Mouse (Mus musculus): ENCODE data around the gene Col23a1. TPM values are rescaled to one million over a fixed set of nuclear protein-coding genes. Genes with fewer than 3 reads are reported as not detected.
A peak's percentile ranks its signal among the peaks of the same experiment; 100 is the strongest.

The Col23a1 gene
- total RNA-seq, 2 experiments from 2014 or later = 11.1 TPM

DNA sequence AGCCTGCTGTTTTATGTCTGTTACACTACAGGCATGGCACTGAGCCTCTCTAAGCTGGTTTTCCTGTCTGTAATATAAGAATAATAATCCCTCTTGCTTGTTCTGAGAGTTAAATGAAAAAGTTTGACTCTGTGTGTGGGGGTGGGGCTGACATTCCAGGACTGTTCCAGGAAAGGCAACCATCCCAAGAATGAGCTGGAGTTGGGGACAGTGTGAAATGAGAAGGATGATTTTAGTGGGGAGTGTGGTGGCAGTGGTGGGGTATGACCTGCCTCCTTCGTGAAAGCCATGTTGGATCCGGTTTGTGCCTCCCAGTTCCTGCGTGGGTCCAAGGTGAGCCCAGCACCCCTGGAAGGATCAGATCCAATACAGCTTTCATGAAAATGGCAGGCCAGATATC, 136.4 kb downstream of the Col23a1 start:
- intact Hi-C loops (cut with DNase I) = no loop called here
- no peak for DNase-seq

DNA sequence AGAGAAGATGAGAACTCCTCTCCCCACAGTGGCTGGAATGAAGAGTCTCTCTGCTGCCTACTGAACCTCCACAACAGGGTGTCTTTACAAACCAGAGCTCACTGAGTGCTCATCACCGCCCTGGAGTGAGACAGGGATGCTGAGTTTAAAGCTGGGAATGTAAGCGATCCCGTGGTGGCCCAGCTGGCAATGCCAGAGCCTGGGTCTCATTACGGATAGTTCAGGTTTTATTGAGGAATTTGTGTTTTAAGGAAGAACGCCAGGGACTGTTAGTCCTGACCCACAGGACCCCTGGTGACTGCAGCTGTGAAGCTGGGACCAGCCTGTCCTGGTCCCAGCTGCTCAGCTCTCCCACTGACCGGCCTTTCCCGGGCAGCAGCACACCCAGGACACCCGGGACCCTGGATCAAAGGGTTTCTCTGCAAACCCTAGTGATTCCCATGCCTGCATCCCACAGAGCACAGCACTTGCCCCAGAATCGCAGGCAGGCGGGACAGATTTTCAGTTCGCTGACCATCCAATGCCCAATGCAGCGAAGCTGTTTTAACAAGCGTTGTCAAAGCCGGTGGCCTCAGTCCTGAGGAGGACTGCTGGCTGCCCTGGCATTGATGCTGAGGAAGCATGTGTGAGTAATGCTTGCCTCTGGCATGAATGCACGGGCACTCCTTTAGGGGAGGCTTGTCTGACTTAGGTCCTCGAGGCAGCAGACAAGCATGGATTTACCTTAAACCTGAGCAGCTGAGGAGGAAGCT, 139.9 kb downstream of the Col23a1 start:
- intact Hi-C loops (cut with DNase I) = no loop called here

DNA sequence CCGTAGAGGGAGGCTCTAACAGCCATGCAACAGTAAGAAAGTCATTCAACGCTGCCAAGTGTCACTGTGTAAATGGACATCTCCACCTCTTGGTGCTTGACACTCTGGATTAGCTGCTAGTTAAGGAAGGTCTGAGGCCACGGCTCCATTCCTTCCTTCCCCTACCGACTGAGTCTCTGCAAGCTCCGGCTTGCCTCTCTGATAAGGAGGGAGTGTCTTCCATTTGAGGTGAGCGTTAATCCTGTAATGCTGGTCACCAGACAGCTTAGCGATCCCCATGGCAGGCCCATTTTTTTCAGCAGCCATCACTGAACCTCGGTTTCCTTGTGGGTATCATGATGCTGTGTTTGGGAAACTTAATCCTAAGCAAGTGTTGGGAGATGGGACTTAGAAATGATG, 140.5 kb downstream of the Col23a1 start:
- intact Hi-C loops (cut with DNase I) = no loop called here
- no peak for DNase-seq

More for the DNA sequence above, 139.9 kb downstream of the Col23a1 start:
- peak; percentile 64 for DNase-seq

DNA sequence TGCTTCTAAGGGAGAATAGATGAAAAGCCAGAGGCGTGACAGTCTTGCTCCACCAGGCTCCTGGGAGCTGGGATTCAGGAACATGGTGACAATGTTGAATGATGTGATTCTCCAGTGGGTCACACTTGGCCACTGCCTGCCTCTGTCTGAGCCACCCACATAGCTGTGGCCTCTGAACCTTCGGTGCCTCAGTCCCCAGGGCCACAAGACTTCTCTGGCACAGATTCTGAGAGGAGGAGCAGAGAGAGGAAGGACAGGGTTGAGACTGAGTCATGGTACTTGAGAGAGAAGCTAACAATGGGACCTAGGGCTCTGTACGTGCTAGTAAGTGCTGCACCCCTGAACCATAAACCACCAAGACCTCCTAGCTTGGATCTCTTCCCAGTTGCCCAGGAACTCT, 141.6 kb downstream of the Col23a1 start:
- no peak for DNase-seq
- intact Hi-C loops (cut with DNase I) = no loop called here

DNA sequence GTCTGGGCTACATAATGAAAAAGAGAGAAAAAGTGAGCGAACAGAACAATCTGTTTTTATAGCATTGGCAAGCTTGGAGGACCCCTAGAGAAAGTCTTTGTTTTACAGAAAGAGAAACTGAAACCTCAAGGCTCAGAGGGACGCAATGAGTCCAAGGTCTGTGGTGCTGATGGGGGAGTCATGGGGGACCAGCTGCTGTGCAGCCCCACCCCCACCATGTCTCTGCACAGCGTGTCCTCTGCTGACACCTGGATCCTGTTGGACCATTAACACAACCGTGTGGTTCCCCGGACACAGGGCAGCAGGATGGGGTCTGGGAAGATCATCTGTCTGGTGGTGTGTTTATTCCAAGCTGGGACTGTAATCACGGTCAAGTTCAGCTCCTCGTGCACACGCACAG, 142.2 kb downstream of the Col23a1 start:
- no peak for DNase-seq
- intact Hi-C loops (cut with DNase I) = no loop called here

DNA sequence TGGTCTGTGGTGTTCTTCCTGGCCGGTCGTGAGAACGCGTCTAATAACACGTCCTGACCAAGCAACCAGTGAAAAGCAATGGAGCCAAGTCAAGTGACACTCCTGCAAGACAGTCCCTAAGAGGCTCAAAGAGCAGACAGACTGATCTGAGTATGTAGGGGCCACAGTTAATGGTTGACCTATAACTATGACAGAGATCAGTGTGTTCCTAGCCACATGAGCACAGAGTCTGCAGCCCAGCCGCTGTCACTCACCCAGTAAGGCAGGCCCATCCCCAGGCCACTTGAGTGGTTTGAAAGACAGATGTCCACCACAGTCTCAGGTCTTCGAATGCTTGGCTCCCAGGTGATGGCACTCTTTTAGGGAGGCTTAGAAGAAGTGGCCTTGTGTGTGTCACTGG, 152.3 kb downstream of the Col23a1 start:
- DNase-seq = no peak
- intact Hi-C loops (cut with DNase I) = no loop called here

DNA sequence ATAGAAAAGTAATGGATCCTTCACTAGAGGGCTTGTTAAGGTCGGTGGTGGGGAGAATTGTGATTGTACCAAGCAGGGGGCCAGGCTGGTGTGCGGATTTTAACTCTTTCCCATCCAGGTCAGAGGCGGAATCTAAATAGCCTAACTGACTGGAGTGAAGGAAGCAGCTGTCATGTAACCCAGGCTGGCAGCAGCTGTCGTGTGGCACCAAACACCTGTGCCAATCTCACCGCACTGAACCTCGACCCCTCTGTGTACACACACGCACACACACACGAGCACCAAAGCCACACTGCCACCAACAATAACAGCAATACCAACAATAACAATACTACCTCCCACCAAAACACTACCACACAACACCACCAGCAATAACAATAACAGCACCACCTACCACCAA, 152.9 kb downstream of the Col23a1 start:
- DNase-seq = no peak
- intact Hi-C loops (cut with DNase I) = no loop called here

DNA sequence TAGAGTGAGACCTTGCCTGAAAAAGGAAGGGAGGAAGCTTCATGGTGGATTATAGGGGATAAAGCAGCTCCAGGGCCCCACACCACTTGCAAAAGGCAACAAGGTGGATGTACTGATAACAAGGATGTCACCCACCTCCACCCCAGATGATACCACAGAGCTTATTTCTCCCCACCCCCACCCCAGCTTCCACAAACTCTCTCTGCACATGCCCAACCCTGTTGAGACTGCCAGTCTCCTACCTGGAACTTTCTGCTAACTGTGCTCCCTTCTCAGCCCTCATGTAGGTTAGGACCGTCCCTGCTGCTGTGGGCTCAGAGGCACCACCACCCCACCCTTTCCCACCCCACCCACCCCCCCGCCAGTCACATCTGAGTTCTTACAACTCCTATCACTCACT, 154.1 kb downstream of the Col23a1 start:
- intact Hi-C loops (cut with DNase I) = no loop called here
- DNase-seq = no peak

DNA sequence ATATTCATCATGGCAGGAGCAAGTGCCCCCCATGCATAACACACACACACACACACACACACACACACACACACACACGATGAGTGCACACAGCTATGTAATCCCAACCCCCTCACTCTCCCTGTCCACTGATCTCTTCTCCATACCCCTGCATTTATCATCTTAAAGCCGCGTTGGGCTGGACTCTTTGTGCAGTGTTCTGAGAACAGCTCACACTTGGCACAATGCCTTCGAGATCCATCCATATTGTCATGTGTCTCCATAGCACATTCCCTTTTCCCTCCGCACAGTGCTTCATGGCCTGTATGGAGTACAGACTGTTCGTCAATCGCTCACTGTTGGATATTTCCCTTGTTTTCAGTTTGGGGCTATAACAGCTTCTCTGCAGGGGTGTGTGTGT, 154.9 kb downstream of the Col23a1 start:
- intact Hi-C loops (cut with DNase I) = no loop called here
- DNase-seq = no peak

DNA sequence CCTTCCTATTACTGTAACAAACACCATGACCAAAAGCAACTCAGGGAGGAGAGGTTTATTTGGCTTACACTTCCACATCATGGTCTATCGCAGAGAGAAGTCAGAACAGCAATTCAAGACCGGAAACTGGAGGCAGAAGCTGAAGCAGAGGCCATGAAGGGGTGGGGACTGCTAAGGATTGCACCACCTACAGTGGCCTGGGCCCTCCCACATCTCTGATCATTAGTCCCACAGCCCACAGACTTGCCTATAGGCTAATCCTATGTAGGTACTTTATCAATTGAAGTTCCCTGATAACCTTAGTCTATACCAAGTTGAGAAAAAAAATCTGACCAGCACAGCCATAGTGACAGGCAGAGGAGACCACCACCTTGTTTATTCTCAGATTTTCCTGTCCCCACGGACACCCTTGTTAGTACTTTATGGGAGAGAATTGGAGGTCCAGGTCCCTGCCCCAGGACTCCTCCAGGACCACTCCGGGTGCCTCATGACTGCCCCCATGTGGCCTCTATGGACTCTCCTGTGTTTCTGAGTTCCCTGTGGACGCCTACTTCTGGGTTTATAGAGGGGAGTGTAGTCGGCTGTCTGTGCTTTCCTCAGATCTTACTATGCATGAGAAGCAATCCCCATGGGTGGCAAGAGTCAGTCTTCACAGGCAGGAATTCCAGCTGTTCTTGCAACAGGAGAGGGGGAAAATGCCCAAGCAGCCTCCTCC, 157.1 kb downstream of the Col23a1 start:
- peak; percentile 59 for DNase-seq
- intact Hi-C loops (cut with DNase I) = no loop called here

DNA sequence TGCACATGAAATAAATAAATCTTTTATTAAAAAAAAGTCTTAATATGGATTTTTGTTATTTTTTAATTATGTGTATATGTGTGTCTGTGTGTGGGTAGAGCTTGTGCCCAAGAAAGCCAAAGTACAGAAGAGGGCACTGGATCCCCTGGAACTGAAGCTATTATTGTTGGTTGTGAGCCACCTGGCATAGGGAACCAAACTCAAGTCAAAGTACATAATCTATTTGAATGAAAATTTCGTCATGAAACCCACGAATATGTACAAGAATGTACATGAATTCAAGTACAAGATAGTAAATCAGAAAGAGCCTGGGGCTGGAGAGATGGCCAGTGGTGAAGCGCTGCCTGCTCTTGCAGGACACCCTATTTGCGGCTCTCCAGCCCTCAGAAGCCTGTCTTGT, 158.5 kb downstream of the Col23a1 start:
- intact Hi-C loops (cut with DNase I) = no loop called here
- DNase-seq = no peak

DNA sequence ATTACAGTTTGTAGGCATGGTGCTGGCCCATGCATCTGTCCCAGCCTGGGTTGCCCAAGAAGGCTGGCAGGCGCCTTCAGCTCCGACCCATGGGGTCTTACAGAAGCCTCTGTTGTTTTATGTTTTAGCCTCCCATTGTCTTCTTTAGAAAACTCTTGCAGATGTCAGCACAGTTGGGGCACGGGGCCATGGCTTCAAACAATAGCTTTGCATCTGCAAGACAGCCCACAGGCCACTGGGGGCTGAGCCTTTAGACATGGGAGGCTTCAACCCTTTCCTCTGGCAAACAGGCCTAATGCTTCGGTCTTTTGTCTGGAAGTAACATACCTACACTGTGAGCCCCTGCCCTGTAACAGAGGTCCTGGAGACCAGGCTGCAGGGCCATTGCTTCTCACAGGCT, 159.0 kb downstream of the Col23a1 start:
- DNase-seq = peak; percentile 27
- intact Hi-C loops (cut with DNase I) = no loop called here

DNA sequence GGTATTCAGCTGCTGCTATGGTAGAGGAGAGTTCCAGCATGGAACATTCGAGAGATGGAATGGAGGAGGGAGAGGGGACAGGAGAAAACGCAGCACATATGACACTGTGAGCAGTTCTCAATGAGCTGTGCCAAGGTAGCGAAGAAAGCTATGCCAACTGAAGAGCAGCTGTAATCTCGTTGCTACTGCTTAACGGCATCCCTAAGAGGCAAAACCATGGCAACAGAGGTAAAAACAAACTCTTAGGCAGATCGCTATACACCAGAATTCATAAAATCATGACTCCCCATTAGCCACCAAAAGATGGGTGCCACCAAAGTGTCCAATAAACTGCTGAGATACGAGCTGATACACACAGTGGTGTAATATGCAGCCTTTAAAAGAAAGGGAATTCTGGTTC, 160.2 kb downstream of the Col23a1 start:
- intact Hi-C loops (cut with DNase I) = no loop called here
- DNase-seq = no peak

DNA sequence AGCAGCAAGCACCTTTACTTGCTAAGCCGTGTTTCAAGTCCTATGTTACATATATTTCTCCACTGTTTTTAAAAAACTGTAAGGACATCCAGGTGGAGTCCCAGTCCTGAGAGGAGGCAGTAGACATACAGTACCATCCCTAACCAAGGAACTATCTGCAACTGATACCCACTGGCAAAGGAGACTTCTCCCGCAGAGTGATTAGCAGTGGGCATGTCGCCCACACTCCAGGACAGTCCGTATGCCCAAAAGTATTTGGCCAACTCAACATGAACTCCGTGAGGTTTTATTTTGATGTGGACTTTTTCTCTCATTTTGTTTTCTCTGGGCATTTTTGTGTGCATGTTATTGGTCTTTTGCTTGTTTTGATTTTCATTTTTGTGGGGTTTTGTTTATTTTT, 161.6 kb downstream of the Col23a1 start:
- DNase-seq = peak; percentile 62
- intact Hi-C loops (cut with DNase I) = no loop called here

DNA sequence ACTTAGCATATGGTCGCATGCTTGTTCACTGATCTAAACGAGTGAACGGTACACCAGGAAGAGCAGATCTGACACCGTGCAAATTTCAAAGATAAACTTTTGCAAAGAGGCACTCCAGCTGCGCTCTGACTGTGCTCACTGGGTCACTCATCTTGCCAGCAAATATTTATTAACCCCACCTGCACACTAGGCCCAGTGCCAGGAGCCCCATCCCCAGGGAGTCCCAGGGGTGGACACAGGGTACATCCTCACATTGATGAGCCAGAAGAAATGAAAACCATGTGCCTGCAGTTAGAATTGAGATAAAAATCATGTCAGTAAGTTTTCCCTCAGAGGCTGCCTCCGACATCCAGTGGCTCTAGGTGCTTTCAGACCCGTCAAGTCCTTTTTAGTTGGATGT, 162.2 kb downstream of the Col23a1 start:
- peak; percentile 50 for DNase-seq
- intact Hi-C loops (cut with DNase I) = no loop called here

DNA sequence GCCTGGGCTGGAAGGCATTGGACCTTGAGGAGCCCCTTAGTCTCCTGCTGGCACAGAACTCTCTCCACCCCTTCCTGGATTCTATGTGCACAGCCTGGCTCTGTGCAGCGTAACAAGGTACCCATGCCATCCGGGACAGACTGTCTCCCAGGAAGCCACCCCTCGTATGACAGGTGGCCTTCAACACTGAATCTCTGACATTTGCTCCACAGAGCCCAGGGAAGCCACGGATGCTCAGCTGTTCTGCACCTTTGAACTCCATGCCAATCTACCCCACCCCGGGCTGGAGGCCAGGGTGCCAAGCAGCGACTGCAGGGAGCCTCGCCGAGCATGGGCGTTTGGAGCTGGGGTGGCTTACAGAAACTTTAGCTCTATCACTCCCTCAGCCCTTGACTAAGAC, 164.0 kb downstream of the Col23a1 start:
- intact Hi-C loops (cut with DNase I) = no loop called here
- no peak for DNase-seq

DNA sequence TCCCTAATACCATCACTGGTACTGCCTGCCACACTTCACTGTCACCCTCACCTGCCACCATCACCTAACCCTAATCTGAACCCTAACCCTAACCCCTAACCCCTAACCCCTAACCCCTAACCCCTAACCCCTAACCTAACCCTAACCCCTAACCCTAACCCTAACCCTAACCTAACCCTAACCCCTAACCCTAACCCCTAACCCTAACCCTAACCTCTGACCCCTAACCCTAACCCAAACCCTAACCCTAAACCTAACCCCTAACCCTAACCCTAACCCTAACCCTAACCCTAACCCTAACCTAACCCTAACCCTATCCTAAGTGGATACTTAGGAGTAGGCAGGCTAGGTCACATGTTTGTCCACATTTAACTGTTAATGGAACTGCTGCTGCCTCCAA, 165.8 kb downstream of the Col23a1 start:
- intact Hi-C loops (cut with DNase I) = no loop called here
- DNase-seq = no peak

DNA sequence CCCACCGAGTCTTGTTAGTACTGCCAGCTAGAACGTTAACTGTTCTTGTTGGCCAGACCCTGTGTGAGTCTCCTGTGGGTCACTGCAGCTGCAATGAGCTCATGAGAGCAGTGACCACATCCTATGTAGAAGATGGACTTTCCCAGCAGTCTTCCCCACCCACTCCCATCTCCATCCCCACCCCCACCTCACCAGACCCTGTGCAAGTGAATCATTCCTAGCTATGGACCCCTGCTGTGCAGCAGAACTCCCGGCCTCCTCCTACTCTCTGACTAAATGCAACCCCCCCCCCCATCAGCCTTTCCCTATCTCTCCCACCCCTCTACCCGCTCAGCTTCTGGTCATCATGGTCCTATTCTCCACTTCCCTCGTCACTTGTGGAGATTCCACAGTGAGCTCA, 167.9 kb downstream of the Col23a1 start:
- intact Hi-C loops (cut with DNase I) = no loop called here
- no peak for DNase-seq

DNA sequence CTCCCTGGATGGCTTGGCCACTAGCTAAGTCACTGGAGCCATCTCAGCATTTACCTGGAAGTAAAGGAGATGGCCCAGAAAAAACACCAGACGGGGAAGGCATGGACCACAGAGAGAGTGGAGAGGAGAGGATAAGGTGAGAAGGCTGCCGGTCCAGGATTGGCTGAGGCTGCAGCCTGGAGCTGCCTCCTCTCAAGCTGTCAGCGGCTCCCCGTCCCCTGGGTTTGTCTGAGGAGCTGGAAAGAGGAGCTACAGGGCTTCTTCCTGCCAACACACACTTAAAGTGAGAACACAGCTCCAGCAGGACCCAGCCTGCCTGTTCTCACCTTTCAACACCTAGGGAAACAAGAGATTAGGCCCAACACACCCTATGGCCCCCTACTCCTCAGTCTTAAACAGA, 168.9 kb downstream of the Col23a1 start:
- intact Hi-C loops (cut with DNase I) = no loop called here
- DNase-seq = peak; percentile 31

DNA sequence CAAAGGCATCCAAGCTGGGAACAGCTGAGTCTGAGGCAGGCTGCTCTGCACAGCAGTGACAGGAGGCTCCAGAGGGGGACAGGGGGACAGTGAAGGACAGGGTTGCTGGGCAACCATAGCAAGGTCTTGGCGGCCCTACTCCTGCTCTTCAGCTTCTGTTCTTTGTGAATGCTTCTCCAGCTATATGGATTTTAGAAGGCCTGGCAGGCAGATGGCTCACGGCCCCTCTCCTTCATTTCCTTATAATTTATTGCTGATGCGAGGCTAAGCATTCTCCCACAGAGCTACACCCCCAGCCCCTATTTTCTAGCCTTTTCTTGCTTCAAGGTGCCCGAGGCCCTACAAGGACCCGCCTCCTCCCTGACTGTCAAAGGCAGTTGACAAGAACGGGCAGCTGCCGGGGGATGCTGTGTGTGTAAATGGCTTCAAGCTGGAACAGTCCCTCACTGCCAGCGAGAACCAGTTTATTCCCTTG, 169.9 kb downstream of the Col23a1 start:
- intact Hi-C loops (cut with DNase I) = no loop called here
- DNase-seq = peak; percentile 77

DNA sequence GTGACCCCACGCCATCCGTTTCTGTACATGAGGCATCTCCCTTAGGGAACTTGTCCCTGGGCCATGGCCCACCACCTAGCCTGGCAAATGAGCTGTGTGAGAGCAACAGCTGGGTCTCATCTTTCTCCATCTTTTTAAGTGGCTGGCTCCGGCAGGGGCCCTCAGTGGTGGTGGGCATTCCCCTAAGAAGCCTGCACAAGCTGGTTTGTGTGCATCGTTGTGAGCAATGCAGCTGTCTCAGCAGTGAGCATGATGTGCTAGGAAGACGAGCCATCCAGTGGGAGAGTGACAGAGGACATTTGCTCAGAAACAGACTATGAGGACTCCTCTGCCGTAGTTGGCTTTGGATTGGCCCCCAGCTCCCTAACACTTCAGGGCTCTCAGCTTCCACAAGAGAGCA, 179.0 kb downstream of the Col23a1 start:
- intact Hi-C loops (cut with DNase I) = no loop called here
- no peak for DNase-seq

DNA sequence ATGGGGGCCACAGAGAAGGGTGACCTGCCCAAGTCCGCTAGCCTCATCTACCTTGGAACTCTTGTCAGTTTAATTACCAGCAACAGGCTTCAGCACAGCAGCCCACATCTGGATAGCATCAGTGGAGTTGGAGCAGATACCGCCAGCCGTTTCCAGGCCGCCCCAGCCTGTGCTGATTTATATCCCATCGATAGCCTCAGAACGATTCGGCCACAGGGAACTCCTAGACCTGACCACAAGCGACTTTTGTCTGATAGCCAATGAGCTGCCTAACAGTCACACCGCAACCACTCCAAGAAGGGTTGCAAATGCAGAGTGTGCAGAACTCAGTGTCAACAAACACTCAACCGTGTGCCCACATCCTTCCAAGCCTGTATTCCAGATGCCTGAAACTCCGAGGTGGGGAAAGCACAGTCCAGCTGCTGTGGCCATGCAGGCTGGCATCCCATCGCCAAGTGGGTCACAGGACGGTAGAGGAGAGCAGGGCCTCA, 179.7 kb downstream of the Col23a1 start:
- no peak for DNase-seq
- intact Hi-C loops (cut with DNase I) = no loop called here

All from left cerebral cortex, postnatal 4 days (tissue).